Mouse (Mus musculus) thymus, adult 2 months (tissue): Measurements from ENCODE around the gene Ccr7. TPM values are rescaled to one million over a fixed set of nuclear protein-coding genes. Genes with fewer than 3 reads are reported as not detected.

Source experiments
- DNase-seq: peaks from one replicate; pipeline ENCODE4 v3.0.0; 2021
- H3K27ac ChIP-seq: fragments of 200-500 bp; 2 replicates; pipeline ENCODE4 v1.5.1; 2012; ENCODE audit warnings: low read length, control low read depth; ENCODE audit not compliant: control insufficient read depth, insufficient read depth
- H3K27me3 ChIP-seq: fragments of 200-500 bp; 2 replicates; pipeline ENCODE4 v1.6.1; 2012; ENCODE audit warnings: mild to moderate bottlenecking, low read length, moderate library complexity, mixed read lengths; ENCODE audit not compliant: control insufficient read depth, insufficient read depth
- H3K36me3 ChIP-seq: fragments of 200-500 bp; 2 replicates; pipeline ENCODE4 v1.6.1; 2012; ENCODE audit warnings: mild to moderate bottlenecking, low read length, moderate library complexity; ENCODE audit not compliant: control insufficient read depth, insufficient read depth
- H3K4me1 ChIP-seq: fragments of 200-500 bp; replicated peaks from 2 replicates; pipeline ENCODE4 v1.6.1; 2012; ENCODE audit warnings: low read length; ENCODE audit not compliant: control insufficient read depth, insufficient read depth
- H3K4me3 ChIP-seq: fragments of 200-500 bp; 2 replicates; pipeline ENCODE4 v1.5.1; 2012; ENCODE audit warnings: mild to moderate bottlenecking, low read length, control low read depth, moderate library complexity; ENCODE audit not compliant: control insufficient read depth, insufficient read depth
- CTCF ChIP-seq: fragments of 200-500 bp; IDR thresholded peaks from 2 replicates; pipeline ENCODE4 v1.5.1; 2012; ENCODE audit warnings: mild to moderate bottlenecking, control low read depth, low read length, moderate library complexity, borderline replicate concordance; ENCODE audit not compliant: control insufficient read depth, poor library complexity, insufficient read depth; ENCODE audit errors: extremely low read depth
- POLR2A ChIP-seq: fragments of 200-500 bp; IDR thresholded peaks from 2 replicates; pipeline ENCODE4 v1.6.1; 2012; ENCODE audit warnings: mild to moderate bottlenecking, low read length, control low read depth, moderate library complexity; ENCODE audit not compliant: control insufficient read depth, poor library complexity, insufficient read depth; ENCODE audit errors: extremely low read depth
- WGBS: fragments of 180-500 bp; shearing (Covaris S2); methylation state at CpG from one replicate; pipeline ENCODE4 v1.1.7; 2018; 5-methylcytosine and 5-hydroxymethylcytosine counted together
- polyA plus RNA-seq: library from polyadenylated mRNA; depleted of rRNA; stranded (reverse); fragments of >200 nt; gene quantifications from 2 replicates; pipeline ENCODE4 v1.2.3, GENCODE M21; 2012

Ccr7 gene
- polyA plus RNA-seq, 1 experiment: 240 TPM

GRCm38 (mm10) chr11:99102575-99103270, 52.2 kb downstream of the Ccr7 start:
- DNase-seq: no peak
- no peaks in the 10 kb centered on the region for H3K27me3 ChIP-seq
- no peak overlapping the region for H3K27ac ChIP-seq
- peaks cover 34% of the 10 kb centered on the region for H3K4me1 ChIP-seq
- WGBS: 71% methylated on average over 9 of the region's 9 CpGs
- H3K36me3 ChIP-seq: no peaks in the 10 kb centered on the region
- no peak for TF ChIP-seq CTCF
- TF ChIP-seq POLR2A: no peak
- no peak overlapping the region for H3K4me3 ChIP-seq

GRCm38 (mm10) chr11:99101693-99102092, 53.2 kb downstream of the Ccr7 start:
- TF ChIP-seq CTCF (no peak), POLR2A (no peak)
- no peak for DNase-seq
- 95% methylated on average over 8 of the region's 8 CpGs for WGBS

GRCm38 (mm10) chr11:99100215-99100614, 54.7 kb downstream of the Ccr7 start:
- Histone ChIP-seq H3K4me3 (no peak overlapping the region), H3K36me3 (no peaks in the 10 kb centered on the region), H3K27me3 (no peaks in the 10 kb centered on the region), H3K4me1 (peaks cover 17% of the 10 kb centered on the region), H3K27ac (no peak overlapping the region)
- DNase-seq: no peak
- 19% methylated on average over 5 of the region's 5 CpGs for WGBS
- TF ChIP-seq POLR2A (no peak), CTCF (no peak)

More at GRCm38 (mm10) chr11:99101693-99102092, 53.2 kb downstream of the Ccr7 start:
- Histone ChIP-seq H3K4me3 (no peak overlapping the region), H3K36me3 (no peaks in the 10 kb centered on the region), H3K4me1 (peaks cover 32% of the 10 kb centered on the region), H3K27me3 (no peaks in the 10 kb centered on the region), H3K27ac (no peak overlapping the region)

- Histone ChIP-seq H3K27me3 (no peaks in the 10 kb centered on the region), H3K4me3 (no peak overlapping the region), H3K36me3 (no peaks in the 10 kb centered on the region), H3K4me1 (peaks cover 10% of the 10 kb centered on the region), H3K27ac (no peak overlapping the region)
- 87% methylated on average over 7 of the region's 7 CpGs for WGBS
- TF ChIP-seq POLR2A (no peak), CTCF (no peak)
- DNase-seq: no peak
These were observed 55.4 kb downstream of the Ccr7 start for GRCm38 (mm10) chr11:99099516-99099915.

GRCm38 (mm10) chr11:99098924-99099323, 56.0 kb downstream of the Ccr7 start:
- peaks cover 9% of the 10 kb centered on the region for H3K4me1 ChIP-seq
- 93% methylated on average over 9 of the region's 9 CpGs for WGBS
- DNase-seq: no peak
- H3K27me3 ChIP-seq: no peaks in the 10 kb centered on the region
- H3K36me3 ChIP-seq: no peaks in the 10 kb centered on the region
- no peak overlapping the region for H3K4me3 ChIP-seq
- TF ChIP-seq CTCF: no peak
- no peak overlapping the region for H3K27ac ChIP-seq

- no peak overlapping the region for H3K27ac ChIP-seq
- DNase-seq: no peak
- H3K4me1 ChIP-seq: peaks cover 7% of the 10 kb centered on the region
- H3K36me3 ChIP-seq: no peaks in the 10 kb centered on the region
- 92% methylated on average over 8 of the region's 8 CpGs for WGBS
- no peaks in the 10 kb centered on the region for H3K27me3 ChIP-seq
- H3K4me3 ChIP-seq: no peak overlapping the region
- TF ChIP-seq CTCF: no peak
These were observed 57.7 kb downstream of the Ccr7 start for GRCm38 (mm10) chr11:99096996-99097774.

- Histone ChIP-seq H3K27ac (no peak overlapping the region), H3K4me3 (no peak overlapping the region), H3K36me3 (no peaks in the 10 kb centered on the region), H3K27me3 (no peaks in the 10 kb centered on the region), H3K4me1 (peaks cover 7% of the 10 kb centered on the region)
- TF ChIP-seq CTCF (no peak), POLR2A (no peak)
- DNase-seq: no peak
- WGBS: 97% methylated on average over 4 of the region's 4 CpGs
These were observed 58.5 kb downstream of the Ccr7 start for GRCm38 (mm10) chr11:99096417-99096816.
